Mouse (Mus musculus): Measurements from ENCODE around the gene Map3k19. TPM values are rescaled to one million over a fixed set of nuclear protein-coding genes. Genes with fewer than 3 reads are reported as not detected.

The Map3k19 gene
- polyA plus RNA-seq, 1 experiment from 2014 or later: 0.54 TPM

- Histone ChIP-seq H3K9me3 (replicated peaks) (no peaks in the 10 kb centered on the region), H3K4me1 (no peaks in the 10 kb centered on the region), H3K36me3 (no peaks in the 10 kb centered on the region), H3K4me3 (no peak overlapping the region), H3K27ac (no peak overlapping the region), H3K9ac (no peak overlapping the region), H3K27me3 (no peaks in the 10 kb centered on the region), H3K4me2 (replicated peaks) (no peak overlapping the region)
- WGBS: 58% methylated on average over 2 of the region's 2 CpGs
- no peak for ATAC-seq (ENCODE audit: low FRiP score)
Measured at GRCm38 (mm10) chr1:127765468-127765867, 89.4 kb downstream of the Map3k19 start.

Other genes with a start within 250 kb of the Map3k19 start
- 40.4 and 45.0 TPM in 2 replicates for gene Tmem163, start 175.5 kb downstream of the Map3k19 start, polyA plus RNA-seq (2016; fragmentation: Nextera tagmentation; extraction: Ambion mirVana)
- 0.10 and 0.26 TPM in 2 replicates for gene Acmsd, start 125.6 kb downstream of the Map3k19 start, polyA plus RNA-seq (2016; fragmentation: Nextera tagmentation; extraction: Ambion mirVana)
- 116 and 117 TPM in 2 replicates for gene Ccnt2, start 80.9 kb downstream of the Map3k19 start, polyA plus RNA-seq (2016; fragmentation: Nextera tagmentation; extraction: Ambion mirVana)
- gene Rab3gap1, start 13.7 kb upstream of the Map3k19 start, polyA plus RNA-seq (2016; fragmentation: Nextera tagmentation; extraction: Ambion mirVana): 21.2 and 21.8 TPM in 2 replicates
- 9.2 TPM in 2 replicates for gene Zranb3, start 248.0 kb upstream of the Map3k19 start, polyA plus RNA-seq (2016; fragmentation: Nextera tagmentation; extraction: Ambion mirVana)
- gene R3hdm1, start 248.3 kb upstream of the Map3k19 start, polyA plus RNA-seq (2016; fragmentation: Nextera tagmentation; extraction: Ambion mirVana): 97.1 and 102 TPM in 2 replicates

All from hindbrain, embryonic 12.5 days (tissue).